Mouse (Mus musculus): ENCODE measurements around the gene Pgm5.
A peak's percentile ranks its signal among the peaks of the same experiment; 100 is the strongest.

The Pgm5 gene

DNA sequence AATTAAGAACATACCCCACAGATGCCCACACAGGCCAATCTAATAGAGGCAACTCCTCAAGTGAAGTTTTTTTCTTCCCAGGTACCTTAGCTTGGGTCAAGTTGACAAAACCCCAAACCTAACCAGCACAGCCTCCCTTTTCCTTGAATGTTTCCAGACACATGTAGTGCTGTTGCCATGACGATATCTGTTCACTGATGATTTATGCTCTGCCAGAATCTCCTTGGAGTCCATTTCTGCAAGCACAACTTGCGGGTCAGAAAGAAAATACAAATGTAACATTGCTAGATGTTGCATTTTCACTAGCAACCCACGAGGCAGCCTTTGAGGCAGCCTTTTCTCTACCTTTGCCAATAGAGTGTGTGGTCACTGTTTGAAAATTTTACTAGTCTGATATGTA, 194.1 kb downstream of the Pgm5 start:
- no peak for DNase-seq (ENCODE audit: low spot score in 2 of 2)

DNA sequence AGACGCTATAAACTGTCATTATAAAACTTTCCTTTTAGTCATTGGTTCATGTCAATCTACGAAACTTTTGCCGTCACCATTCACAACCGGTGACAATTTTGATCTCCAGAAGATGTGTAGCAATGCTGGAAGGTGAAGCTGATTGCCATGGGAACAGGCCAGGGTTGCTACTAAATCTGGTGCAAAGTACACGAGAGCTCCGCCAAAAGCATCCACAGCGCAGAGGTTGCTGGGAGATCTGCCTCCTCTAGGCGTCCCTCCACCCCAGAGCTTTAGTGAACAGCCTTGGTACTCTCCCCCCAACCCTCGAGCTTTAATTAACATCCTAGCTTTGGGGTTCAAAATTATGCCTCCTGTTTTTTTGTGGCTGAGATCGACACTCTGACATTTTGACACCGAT, 195.9 kb downstream of the Pgm5 start:
- DNase-seq (ENCODE audit: low spot score in 2 of 2): no peak

DNA sequence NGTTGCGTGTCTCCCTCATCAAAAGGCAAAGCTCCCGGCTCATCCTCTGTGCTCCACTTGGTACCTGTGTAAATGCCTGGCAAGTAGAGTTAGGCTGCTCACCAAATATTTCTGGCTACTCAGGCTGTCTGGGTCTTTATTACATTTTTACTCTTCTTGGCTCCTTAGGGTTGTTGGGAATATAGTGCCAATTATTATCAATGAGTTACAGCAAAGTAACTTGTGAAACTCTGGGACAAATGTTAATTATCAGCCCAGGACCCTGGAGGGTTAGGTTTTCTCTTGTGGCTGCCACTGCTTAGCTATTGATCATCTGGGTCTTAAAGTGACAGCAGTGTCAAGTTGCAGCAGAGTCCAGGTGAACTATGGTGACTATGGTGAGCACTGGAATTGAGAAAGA, 199.3 kb downstream of the Pgm5 start:
- no peak for DNase-seq (ENCODE audit: low spot score in 2 of 2)

DNA sequence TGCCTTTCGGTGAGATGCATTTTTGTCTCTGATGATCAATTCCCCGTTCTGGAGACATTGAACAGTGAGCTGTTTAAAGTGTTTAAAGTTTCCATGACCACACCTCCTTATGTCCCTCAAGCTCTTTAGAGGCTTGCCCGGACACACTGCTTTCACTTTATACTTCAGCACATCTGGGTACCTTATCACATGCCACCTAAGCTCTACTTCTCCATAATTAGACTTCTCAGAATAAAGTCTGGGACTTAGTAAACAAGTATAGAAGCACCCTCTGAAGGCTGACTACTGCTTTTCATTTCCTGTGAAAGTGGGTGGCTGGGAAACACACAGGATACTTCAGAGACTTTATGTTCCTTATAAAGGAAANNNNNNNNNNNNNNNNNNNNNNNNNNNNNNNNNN, 204.7 kb downstream of the Pgm5 start:
- DNase-seq (ENCODE audit: low spot score in 2 of 2): no peak

DNA sequence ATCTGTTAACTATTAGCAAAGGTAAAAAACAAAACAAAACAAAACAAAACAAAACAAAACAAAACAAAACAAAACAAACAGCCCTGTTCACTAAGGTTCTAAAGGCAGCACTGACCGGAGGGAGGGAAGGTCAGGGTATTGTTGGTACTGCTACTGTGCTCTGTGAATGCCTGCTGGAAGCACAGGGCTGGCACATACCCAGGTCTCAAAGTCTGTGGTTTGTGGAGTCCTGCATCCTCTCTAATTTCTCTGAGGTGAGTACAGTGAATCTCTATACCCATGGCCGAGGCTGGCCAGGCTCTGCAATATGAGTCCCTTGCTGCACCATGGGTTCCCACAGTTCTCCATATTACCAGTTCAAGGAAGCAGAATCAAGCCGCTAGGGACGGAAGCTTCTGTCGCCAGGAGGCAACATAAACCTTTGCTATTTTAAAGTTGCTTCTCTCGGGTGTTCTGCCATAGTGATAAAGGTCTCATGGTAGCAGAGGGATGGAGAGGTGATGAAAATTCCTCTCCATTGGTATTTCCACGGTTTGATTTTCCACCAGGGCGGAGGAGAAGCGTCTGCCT, 208.3 kb downstream of the Pgm5 start:
- DNase-seq (ENCODE audit: low spot score in 2 of 2): no peak

DNA sequence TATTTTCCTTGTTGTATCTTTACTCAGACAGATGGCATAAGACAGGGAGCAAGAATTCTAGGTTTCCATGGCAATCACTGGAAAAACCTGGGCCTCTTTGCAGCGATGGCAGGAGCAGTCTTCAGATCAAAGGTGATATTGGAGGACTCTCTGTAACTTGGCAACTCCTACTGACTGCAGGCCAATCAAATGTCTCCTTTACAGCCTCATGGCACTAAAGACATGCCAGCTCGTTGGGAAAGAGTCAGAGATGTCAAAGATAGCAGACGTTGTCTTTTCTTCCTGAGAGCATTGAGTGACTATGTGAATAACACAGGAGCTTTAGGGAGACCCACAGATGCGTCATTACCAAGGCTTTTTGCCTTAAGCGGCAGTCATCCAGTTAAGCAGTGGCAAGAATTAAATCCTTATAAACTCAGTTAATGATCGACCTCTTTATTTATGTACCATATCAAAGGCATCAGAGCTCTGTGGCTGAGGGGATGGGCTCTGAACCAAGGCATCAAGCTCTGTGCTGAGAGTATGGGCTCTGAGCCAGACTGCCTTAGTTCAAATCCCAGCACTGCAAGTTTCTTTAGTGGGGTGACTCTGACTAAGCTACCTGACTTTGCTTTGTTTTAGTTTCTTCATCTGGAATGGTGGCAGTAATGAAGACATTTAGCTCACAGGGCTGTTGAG, 209.2 kb downstream of the Pgm5 start:
- DNase-seq (ENCODE audit: low spot score in 2 of 2): no peak

DNA sequence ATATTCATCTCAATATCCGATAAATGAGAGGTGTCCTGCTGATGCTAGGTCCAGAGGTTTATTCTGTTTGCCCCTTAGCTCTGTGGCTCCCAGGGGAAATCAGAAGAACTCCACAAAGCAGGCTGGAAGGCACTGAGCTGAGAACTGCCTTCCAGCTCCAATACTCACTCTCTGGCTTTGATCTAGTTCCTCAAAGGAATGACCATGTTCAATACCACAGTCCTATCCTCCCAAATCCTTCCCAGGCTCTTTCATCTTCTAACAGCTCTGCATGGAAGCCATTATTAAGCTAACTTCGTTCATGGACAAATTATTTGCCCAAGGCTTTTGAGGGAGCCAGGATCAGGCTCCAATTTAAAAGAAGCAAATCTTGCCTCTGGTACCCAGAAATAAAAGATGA, 210.1 kb downstream of the Pgm5 start:
- DNase-seq (ENCODE audit: low spot score in 2 of 2): no peak

DNA sequence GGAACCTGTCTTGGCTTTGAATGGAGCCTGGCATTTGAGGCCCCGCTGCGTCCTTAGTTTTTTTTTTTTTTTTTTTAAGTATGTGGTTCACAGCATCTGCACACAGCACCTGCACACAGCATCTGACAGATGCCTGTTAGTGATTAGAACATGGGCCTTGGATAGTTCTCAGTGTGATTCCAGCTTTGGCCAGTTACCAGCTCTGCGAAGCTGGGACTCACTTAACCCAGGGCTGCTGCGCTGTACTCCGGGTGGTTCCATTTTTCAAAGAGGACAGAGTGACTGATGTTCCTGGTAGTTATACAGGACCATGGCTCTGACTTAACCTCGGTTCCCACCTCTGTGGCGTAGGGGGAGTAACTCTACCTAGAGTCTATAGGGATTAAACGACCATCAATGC, 211.2 kb downstream of the Pgm5 start:
- DNase-seq (ENCODE audit: low spot score in 2 of 2): no peak

DNA sequence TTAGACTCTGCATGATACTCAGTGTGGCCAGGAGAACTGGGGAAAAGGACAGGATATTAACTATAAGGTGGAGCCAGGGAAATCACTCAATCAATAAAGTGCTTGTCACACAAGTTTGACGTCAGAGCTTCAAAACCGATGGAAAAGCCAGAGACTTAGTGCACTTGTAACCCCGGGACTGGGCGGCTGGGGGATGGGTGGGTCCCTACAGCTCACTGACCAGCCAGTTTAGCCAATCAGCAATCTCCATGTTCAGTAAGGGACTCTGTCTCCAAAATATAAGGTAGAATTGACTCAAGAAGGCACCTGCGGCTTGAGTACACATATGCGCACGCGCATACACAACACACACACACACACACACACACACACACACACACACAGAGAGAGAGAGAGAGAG, 213.6 kb downstream of the Pgm5 start:
- DNase-seq (ENCODE audit: low spot score in 2 of 2): no peak

DNA sequence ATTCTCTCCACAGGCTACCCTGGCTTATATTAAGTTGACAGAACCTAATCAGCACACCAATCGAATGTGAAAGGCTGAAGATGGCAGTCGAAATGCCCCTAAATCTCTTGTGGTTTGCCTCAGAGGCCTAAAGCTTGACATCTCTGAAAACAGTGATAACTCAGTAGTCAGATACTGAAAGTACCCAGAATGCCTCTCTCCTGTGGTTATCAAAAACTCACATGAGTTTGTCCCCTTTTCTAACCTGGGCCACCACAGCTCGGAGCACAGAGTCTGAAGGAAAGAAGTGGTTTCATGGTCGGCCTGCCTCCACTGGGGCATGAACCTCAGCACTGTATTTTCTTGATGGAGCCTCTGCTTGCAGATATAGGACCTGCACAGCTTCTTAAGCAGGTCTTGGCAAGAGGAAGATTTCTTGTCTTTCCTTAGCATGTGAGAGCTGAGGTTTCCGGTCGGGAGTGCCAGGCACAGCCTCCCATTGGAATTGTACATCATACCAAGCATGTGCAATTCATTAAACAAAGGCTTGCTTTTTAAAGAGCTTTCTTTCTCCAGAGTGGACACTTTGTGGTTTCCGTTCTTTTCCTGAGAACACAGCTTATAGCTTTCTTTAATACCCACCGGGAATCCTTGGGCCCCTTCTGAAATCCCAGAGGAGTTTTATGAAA, 215.4 kb downstream of the Pgm5 start:
- DNase-seq (ENCODE audit: low spot score in 2 of 2): no peak

DNA sequence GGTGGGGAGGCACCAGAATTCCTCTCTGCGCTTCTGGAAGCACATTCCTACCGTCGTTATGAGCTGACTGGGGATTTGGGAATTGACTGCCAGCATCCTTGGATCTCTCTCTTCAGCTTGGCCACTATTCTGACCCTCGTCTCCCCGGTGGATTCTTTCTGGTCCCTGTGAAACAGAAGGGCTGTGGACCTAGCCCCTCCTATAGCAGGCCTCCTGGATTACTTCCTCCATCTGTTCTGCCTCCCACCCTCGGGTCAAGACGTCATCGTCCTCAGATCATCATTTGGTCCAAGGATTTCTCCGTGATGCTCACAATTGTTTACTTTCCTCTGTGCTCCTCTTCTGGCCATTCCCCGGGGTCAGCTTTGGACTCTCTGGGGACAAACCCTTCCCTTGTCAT, 216.7 kb downstream of the Pgm5 start:
- no peak for DNase-seq (ENCODE audit: low spot score in 2 of 2)

DNA sequence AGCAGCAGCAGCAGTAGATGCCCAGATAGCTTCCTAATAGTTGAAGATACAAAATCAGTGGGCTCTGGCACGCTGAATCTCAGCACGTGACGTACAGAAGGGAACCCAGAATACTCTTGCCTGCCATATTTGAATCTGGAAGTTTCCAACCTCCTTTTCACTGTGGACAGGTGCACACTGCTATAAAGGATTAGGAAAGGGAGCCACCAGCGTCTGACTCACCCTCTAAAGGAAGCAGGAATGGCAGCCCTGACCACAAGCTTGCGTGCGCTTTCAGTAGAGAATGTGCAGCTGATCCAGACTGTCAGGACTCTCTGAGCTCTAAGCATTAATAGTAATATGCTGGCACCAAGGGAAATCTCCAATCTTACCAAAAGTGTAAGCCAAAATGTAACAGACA, 220.7 kb downstream of the Pgm5 start:
- DNase-seq (ENCODE audit: low spot score in 2 of 2): no peak

DNA sequence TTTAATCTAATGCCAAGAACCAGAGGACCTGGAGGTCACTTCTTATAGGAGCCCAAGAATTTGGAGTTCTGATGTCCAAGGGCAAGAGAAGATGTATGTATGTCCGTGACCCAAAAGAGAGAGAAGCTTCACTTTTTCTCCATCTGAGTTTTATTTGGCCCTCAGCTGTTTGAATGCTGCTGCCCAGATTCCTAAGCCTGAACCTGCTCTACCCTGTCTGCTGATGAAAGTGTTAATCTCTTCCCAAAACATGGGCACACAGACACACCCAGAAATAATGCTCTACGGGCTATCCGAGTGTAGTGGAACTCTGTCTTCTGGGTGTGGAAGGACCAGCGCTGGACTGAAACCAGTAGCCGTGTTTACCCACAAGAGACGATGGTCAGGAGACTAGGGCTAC, 223.7 kb downstream of the Pgm5 start:
- no peak for DNase-seq (ENCODE audit: low spot score in 2 of 2)

DNA sequence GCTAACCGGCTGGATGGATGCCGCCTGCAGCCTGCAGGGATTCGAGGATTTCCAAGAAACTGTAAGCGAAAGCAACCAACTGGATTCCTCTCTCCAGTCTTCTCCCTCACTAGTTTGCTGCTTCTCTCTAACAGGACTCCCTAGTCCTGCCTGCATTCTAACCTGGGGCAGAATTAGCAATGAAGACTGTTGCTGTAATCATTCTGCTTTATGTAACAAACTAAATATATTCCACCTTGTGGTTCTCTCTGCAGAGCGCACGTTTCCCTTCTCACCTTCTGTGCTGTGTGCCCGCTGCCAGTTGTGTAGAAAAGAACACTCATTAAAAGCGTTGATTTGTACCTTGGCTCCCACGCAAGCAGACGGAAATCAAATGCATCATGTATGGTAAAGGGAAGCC, 225.0 kb downstream of the Pgm5 start:
- no peak for DNase-seq (ENCODE audit: low spot score in 2 of 2)

DNA sequence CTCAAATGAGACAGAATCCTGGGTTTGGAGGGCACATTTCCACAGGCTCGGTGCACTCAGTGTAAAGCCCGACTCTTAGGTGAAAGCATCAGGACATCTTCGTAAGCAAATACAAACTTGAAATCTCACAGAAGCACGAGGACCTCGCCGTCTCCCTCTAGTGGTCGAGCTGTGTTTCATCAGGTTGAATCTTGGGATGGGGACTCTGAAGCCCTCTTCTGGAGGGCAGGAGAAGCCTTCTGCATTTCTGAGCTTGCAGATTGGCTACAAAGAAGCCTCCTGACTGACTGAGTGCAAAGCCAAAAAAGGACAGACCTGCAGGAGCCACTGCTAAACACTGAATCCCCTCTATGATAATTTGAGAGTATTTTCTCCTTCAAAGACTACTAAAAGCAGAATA, 227.1 kb downstream of the Pgm5 start:
- peak; percentile 16 to 54 for DNase-seq (ENCODE audit: low spot score in 2 of 2)

Measured in frontal cortex, postnatal 10 days (tissue).